Mouse (Mus musculus) midbrain, embryonic 12.5 days (tissue): ENCODE measurements around the gene Jade1. TPM values are rescaled to one million over a fixed set of nuclear protein-coding genes. Genes with fewer than 3 reads are reported as not detected.

Experiments used
- ATAC-seq: fragments of 200-750 bp; cut with Nextera tagmentation; 2 replicates; pipeline ENCODE4 v1.8.0; 2017; ENCODE audit warnings: low read depth, moderate TSS enrichment, moderate library complexity; ENCODE audit not compliant: low FRiP score
- H3K27ac ChIP-seq: fragments of 300-500 bp; sonication (generic); replicated peaks from 2 replicates; pipeline ENCODE4 v1.5.1; 2016; ENCODE audit warnings: mild to moderate bottlenecking
- H3K27me3 ChIP-seq: fragments of 300-500 bp; sonication (generic); 2 replicates; pipeline ENCODE4 v1.6.1; 2016; ENCODE audit warnings: mild to moderate bottlenecking
- H3K36me3 ChIP-seq: fragments of 300-500 bp; sonication (generic); 2 replicates; pipeline ENCODE4 v1.6.1; 2016
- H3K4me1 ChIP-seq: fragments of 300-500 bp; sonication (generic); 2 replicates; pipeline ENCODE4 v1.6.1; 2016
- H3K4me2 ChIP-seq: fragments of 300-500 bp; sonication (generic); replicated peaks from 2 replicates; pipeline ENCODE4 v1.6.1; 2016; ENCODE audit warnings: mild to moderate bottlenecking, moderate library complexity
- H3K4me3 ChIP-seq: fragments of 300-500 bp; sonication (generic); 2 replicates; pipeline ENCODE4 v1.5.1; 2016; ENCODE audit warnings: mild to moderate bottlenecking
- H3K9ac ChIP-seq: fragments of 300-500 bp; sonication (generic); replicated peaks from 2 replicates; pipeline ENCODE4 v1.6.1; 2016; ENCODE audit warnings: mild to moderate bottlenecking, moderate library complexity
- H3K9me3 ChIP-seq: fragments of 300-500 bp; sonication (generic); 2 replicates; pipeline ENCODE4 v1.6.1; 2016; ENCODE audit warnings: mild to moderate bottlenecking
- WGBS: fragments of 180-500 bp; shearing (Covaris S2); methylation state at CpG from one replicate; pipeline ENCODE4 v1.1.7; 2016; 5-methylcytosine and 5-hydroxymethylcytosine counted together
- polyA plus RNA-seq: library from polyadenylated mRNA; unstranded; fragments of >200 nt; fragmentation: Nextera tagmentation; extraction: Ambion mirVana; gene quantifications from 2 replicates; pipeline ENCODE4 v1.2.1, GENCODE M21; 2016

The Jade1 gene
- polyA plus RNA-seq, 1 experiment from 2014 or later = 19.5 TPM

GRCm38 (mm10) chr3:41523460-41523859 lies 32.1 kb upstream of the Jade1 start:
- H3K9ac ChIP-seq = no peak overlapping the region
- no peaks in the 10 kb centered on the region for H3K36me3 ChIP-seq
- no peaks in the 10 kb centered on the region for H3K27me3 ChIP-seq
- H3K27ac ChIP-seq = no peak overlapping the region
- no peak for ATAC-seq
- no peak overlapping the region for H3K4me2 ChIP-seq
- H3K4me1 ChIP-seq = peaks cover 6% of the 10 kb centered on the region
- no peaks in the 10 kb centered on the region for H3K9me3 ChIP-seq
- 96% methylated on average over 4 of the region's 4 CpGs for WGBS
- no peak overlapping the region for H3K4me3 ChIP-seq

GRCm38 (mm10) chr3:41528291-41528969 lies 27.1 kb upstream of the Jade1 start:
- Histone ChIP-seq H3K27me3 (no peaks in the 10 kb centered on the region), H3K27ac (no peak overlapping the region), H3K4me3 (no peak overlapping the region), H3K4me2 (no peak overlapping the region), H3K9ac (no peak overlapping the region), H3K9me3 (no peaks in the 10 kb centered on the region), H3K4me1 (no peaks in the 10 kb centered on the region), H3K36me3 (no peaks in the 10 kb centered on the region)
- ATAC-seq = no peak
- WGBS = 95% methylated on average over 2 of the region's 2 CpGs

GRCm38 (mm10) chr3:41530156-41530555 lies 25.4 kb upstream of the Jade1 start:
- Histone ChIP-seq H3K4me3 (no peak overlapping the region), H3K9ac (no peak overlapping the region), H3K36me3 (no peaks in the 10 kb centered on the region), H3K27me3 (no peaks in the 10 kb centered on the region), H3K4me2 (no peak overlapping the region), H3K4me1 (no peaks in the 10 kb centered on the region), H3K9me3 (no peaks in the 10 kb centered on the region), H3K27ac (no peak overlapping the region)
- no peak for ATAC-seq
- 54% methylated on average over 3 of the region's 3 CpGs for WGBS

DNA sequence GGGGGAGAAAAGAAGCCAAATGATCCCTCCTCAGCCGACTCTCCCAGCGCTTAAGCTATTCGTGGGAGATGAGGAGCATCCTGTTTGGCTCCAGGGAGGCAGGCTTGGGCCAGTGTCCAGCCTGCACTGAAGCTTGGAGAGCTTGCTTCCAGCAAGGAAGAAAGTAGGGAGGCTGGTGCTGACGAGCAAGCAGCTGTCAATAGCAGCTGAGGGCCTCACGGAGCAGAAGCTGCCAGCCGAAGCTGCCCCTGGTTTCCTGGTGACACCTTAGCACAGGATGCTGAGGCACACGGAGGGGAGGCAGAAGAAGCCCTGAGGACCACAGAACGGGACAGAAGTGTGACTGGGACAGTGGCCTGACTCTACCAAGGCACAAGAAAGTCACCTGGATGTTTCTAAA lies 24.0 kb upstream of the Jade1 start:
- Histone ChIP-seq H3K4me3 (no peak overlapping the region), H3K4me2 (no peak overlapping the region), H3K36me3 (no peaks in the 10 kb centered on the region), H3K9me3 (no peaks in the 10 kb centered on the region), H3K4me1 (no peaks in the 10 kb centered on the region), H3K27me3 (no peaks in the 10 kb centered on the region), H3K9ac (no peak overlapping the region), H3K27ac (no peak overlapping the region)
- 52% methylated on average over 6 of the region's 8 CpGs for WGBS
- no peak for ATAC-seq

- H3K4me3 ChIP-seq = no peak overlapping the region
- no peak overlapping the region for H3K9ac ChIP-seq
- no peak overlapping the region for H3K27ac ChIP-seq
- no peak overlapping the region for H3K4me2 ChIP-seq
- no peak for ATAC-seq
- H3K4me1 ChIP-seq = no peaks in the 10 kb centered on the region
- no peaks in the 10 kb centered on the region for H3K36me3 ChIP-seq
- no peaks in the 10 kb centered on the region for H3K9me3 ChIP-seq
- WGBS = 90% methylated on average over 12 of the region's 12 CpGs
- no peaks in the 10 kb centered on the region for H3K27me3 ChIP-seq
Measured at GRCm38 (mm10) chr3:41532109-41532508, 23.4 kb upstream of the Jade1 start.

DNA sequence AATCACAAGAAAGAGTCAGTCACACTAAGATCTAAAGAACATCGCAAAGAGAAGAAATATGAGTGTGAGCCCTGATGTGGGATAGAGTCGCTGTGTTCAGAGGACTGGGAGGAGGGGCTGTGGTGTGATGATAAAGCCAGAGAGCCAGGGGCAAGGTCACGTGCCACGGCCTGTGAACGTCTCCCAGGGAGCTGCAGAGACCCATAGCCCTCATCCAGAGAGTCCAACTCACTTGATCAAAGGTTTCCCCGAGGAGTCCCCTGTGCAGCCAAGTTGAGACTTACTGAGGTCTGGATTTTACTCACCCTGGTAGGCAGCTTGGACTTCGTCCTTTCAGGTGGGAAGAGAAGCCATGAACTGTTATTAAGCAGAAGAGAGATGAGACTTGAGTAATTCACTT lies 21.9 kb upstream of the Jade1 start:
- 66% methylated on average over 7 of the region's 7 CpGs for WGBS
- Histone ChIP-seq H3K9me3 (no peaks in the 10 kb centered on the region), H3K9ac (no peak overlapping the region), H3K27ac (no peak overlapping the region), H3K4me3 (no peak overlapping the region), H3K36me3 (no peaks in the 10 kb centered on the region), H3K4me1 (no peaks in the 10 kb centered on the region), H3K27me3 (no peaks in the 10 kb centered on the region), H3K4me2 (no peak overlapping the region)
- no peak for ATAC-seq

DNA sequence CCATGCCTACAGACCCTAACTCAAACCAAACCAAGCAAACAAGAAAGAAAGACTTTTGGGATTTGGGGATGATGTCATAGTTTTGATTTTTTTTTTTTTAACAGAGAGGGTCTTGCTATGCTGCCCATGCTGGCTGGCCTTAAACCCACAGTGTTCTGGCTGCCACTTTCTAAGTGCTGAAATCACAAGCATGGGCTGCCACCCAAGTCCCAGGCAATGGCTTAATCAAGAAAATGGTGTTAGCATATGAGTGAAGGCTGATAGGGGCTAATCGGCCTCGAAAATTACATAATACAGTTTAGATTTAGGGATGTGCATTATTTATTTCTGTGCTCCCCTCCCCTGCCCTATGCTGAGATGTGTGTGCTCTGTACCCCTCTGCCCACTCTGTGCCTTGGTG lies 17.6 kb upstream of the Jade1 start:
- Histone ChIP-seq H3K27ac (no peak overlapping the region), H3K9me3 (no peaks in the 10 kb centered on the region), H3K9ac (no peak overlapping the region), H3K27me3 (no peaks in the 10 kb centered on the region), H3K4me3 (no peak overlapping the region), H3K36me3 (no peaks in the 10 kb centered on the region), H3K4me2 (no peak overlapping the region), H3K4me1 (no peaks in the 10 kb centered on the region)
- no peak for ATAC-seq
- WGBS = 92% methylated on average over 2 of the region's 2 CpGs

- Histone ChIP-seq H3K9ac (no peak overlapping the region), H3K27me3 (no peaks in the 10 kb centered on the region), H3K4me1 (no peaks in the 10 kb centered on the region), H3K36me3 (no peaks in the 10 kb centered on the region), H3K4me3 (no peak overlapping the region), H3K9me3 (no peaks in the 10 kb centered on the region), H3K27ac (no peak overlapping the region), H3K4me2 (no peak overlapping the region)
- no peak for ATAC-seq
- WGBS = 73% methylated on average over 3 of the region's 3 CpGs
Measured at GRCm38 (mm10) chr3:41541313-41541712, 14.2 kb upstream of the Jade1 start.

- 65% methylated on average over 7 of the region's 7 CpGs for WGBS
- no peak for ATAC-seq
- H3K4me1 ChIP-seq = no peaks in the 10 kb centered on the region
Measured at GRCm38 (mm10) chr3:41544451-41544850, 11.1 kb upstream of the Jade1 start.

GRCm38 (mm10) chr3:41547289-41547688 lies 8.2 kb upstream of the Jade1 start:
- H3K4me1 ChIP-seq = no peaks in the 10 kb centered on the region
- no peaks in the 10 kb centered on the region for H3K9me3 ChIP-seq
- H3K27me3 ChIP-seq = no peaks in the 10 kb centered on the region
- no peak overlapping the region for H3K4me3 ChIP-seq
- ATAC-seq = no peak
- 97% methylated on average over 5 of the region's 5 CpGs for WGBS
- no peak overlapping the region for H3K27ac ChIP-seq
- no peak overlapping the region for H3K4me2 ChIP-seq
- no peaks in the 10 kb centered on the region for H3K36me3 ChIP-seq
- no peak overlapping the region for H3K9ac ChIP-seq

More at GRCm38 (mm10) chr3:41544451-41544850, 11.1 kb upstream of the Jade1 start:
- no peaks in the 10 kb centered on the region for H3K9me3 ChIP-seq
- H3K27ac ChIP-seq = no peak overlapping the region
- H3K27me3 ChIP-seq = no peaks in the 10 kb centered on the region
- no peak overlapping the region for H3K9ac ChIP-seq
- H3K36me3 ChIP-seq = no peaks in the 10 kb centered on the region
- H3K4me2 ChIP-seq = no peak overlapping the region
- H3K4me3 ChIP-seq = no peak overlapping the region

- WGBS = 85% methylated on average over 4 of the region's 4 CpGs
- Histone ChIP-seq H3K4me1 (no peaks in the 10 kb centered on the region), H3K9me3 (no peaks in the 10 kb centered on the region), H3K27me3 (no peaks in the 10 kb centered on the region), H3K36me3 (no peaks in the 10 kb centered on the region), H3K27ac (no peak overlapping the region), H3K4me2 (no peak overlapping the region), H3K4me3 (no peak overlapping the region), H3K9ac (no peak overlapping the region)
- no peak for ATAC-seq
Measured at GRCm38 (mm10) chr3:41548238-41548637, 7.3 kb upstream of the Jade1 start.

DNA sequence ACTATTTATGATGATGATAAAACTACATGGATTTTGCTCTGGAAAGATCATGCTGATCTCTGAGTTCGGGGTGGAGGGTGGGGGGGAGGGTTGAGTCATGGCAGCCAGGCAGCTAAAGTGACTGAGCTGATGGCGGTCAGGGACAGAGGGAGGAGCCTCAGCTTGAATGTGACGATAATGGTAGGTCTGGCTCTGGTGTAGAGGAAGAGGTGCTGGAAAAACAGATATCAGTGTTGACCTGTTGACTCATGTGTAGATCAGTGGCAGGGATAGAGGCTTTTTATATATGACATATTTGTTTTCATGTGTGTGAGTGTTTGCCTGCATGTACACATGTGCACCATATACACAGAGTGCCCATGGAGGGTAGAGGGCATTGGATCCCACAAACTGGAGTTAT lies 3.9 kb upstream of the Jade1 start:
- H3K4me1 ChIP-seq = no peaks in the 10 kb centered on the region
- no peaks in the 10 kb centered on the region for H3K27me3 ChIP-seq
- no peak overlapping the region for H3K9ac ChIP-seq
- no peak overlapping the region for H3K4me2 ChIP-seq
- H3K9me3 ChIP-seq = peaks cover 2% of the 10 kb centered on the region; the same call in 1 of the 2 replicates
- whole genome bisulfite sequencing = 63% methylated on average over 3 of the region's 3 CpGs
- H3K4me3 ChIP-seq = no peak overlapping the region
- H3K27ac ChIP-seq = no peak overlapping the region
- no peak for ATAC-seq
- H3K36me3 ChIP-seq = no peaks in the 10 kb centered on the region
